Mouse (Mus musculus) left cerebral cortex, postnatal 10 days (tissue): ENCODE data around the gene Olfr767. TPM values are rescaled to one million over a fixed set of nuclear protein-coding genes. Genes with fewer than 3 reads are reported as not detected.
A peak's percentile ranks its signal among the peaks of the same experiment; 100 is the strongest.
"Not testable (repeated sequence)": the region's sequence is repeated elsewhere in the genome, so short reads cannot be mapped to it uniquely, and the experiment has no call there.

Experiments used
- DNase-seq, 2 experiments: peaks; one replicate each; pipeline ENCODE4 v3.0.0; 2021 to 2022; ENCODE audit warnings: low spot score in 2 of 2, mixed read lengths in 1 of 2; ENCODE audit errors: extremely low spot score in 1 of 2
- intact Hi-C: fragments of 180-260 bp; cut with DNase I; formaldehyde crosslinking; loops from one replicate; pipeline ENCODE4 v1.15.1; 2025
- total RNA-seq, 2 experiments: library from RNA; stranded (reverse); gene quantifications; 2 replicates each; pipeline ENCODE4 v1.2.3; 2021

Gene Olfr767
- total RNA-seq = not detected

DNA sequence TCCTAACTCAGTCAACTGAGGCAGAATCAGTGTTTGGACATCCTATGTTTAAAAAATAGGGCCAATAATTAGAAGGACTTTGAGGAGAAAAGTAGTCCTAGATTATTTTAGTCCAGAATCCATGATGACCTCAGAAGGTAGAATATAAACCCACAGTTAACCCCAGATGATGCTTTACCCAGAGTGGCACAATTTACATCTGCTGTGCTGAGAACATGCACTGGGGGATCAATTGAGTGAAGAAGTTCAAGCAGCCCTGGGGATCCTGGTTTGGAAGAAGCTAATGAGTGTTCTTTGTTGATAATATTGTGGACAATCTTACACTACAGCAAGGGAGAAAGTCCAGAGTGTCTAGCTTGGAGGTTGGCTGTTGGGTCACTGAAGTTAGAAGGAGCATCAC, at the start of gene Olfr767:
Gene Olfr767 (minus strand): TSS at position 101 of the 400 bp plus-strand sequence.
- intact Hi-C loops, DNase-seq: not testable (repeated sequence)

DNA sequence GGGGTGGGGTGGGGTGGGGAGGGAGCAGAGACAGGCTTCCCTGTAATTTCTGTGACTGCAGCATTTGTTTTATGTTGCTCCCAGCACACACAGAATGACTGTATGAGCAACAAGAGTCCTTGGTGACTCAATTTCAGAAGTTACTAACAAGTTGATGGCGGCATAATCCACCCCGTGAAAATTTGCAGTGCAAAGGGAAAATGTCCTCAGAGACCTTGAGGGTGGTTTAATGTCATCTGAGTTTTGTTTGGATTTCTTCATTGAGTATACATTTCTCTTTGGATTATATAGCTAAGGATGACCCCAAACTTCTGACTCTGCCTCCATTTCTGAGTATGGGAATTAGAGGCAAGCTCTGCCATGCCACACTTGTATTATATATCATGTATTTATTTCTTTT, 35.1 kb upstream of the Olfr767 start, which contains the start of gene Olfr769:
Gene Olfr769 (minus strand): TSS at position 101 of the 400 bp plus-strand sequence.
- intact Hi-C loops = no loop called here

DNA sequence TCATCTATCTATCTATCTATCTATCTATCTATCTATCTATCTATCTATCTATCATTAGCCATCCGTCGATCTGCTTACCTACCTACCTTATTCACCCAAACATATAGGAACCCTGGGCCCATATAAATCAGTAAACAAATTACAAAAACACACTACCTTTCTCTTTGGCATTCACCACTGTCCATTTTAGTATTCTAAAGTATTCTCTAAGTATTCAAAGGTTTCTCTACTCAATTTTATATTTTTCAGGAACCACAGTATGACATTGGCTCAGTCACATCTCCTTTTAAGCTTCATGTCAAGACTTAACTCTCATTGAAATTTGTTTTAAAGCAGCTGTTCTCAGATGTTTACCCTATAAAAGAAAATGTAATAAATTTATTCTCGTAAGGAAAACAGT, 32.4 kb upstream of the Olfr767 start:
- DNase-seq = no peak
- intact Hi-C loops = no loop called here

More for the DNA sequence above, 35.1 kb upstream of the Olfr767 start, which contains the start of gene Olfr769:
- no peak for DNase-seq

DNA sequence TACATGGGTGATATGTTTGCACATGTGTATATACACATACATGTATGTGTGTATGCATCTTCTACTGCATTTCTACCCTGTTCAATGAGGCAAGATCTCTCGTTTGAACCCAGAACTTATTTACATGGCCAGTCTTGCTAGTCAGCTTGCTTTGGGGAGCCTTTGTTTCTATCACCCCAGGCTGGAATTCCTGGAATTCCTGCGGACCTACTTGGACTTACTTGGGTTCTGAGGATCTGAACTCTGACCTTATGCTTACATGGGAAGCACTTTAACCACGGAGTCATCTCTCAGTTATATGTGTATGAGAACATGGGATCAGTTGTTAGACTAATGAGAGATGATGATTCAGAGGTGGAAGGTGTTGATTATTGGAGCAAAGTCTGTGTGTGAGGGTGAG, 18.5 kb upstream of the Olfr767 start:
- no peak for DNase-seq
- intact Hi-C loops = no loop called here

DNA sequence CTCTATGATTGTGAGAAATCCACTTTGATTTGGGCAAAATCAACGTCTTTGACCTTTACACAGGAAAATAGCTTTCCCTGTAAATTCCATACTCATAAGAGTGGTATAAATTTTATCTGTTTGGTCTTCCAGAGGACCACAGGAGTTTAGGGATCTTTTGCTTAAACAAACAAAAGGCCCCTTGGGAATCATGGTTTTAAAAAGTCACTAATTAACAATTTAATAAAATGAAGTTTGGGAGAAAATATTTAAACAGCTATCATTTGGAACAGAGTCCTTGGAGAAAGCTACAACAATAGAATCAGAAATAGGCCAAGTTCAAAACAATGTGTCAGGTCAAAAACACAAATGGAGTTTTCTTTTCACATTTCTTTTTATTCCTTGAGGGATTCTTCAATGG, 16.6 kb upstream of the Olfr767 start, which contains the start of gene Olfr768:
Gene Olfr768 (minus strand): TSS at position 101 of the 400 bp plus-strand sequence.
- intact Hi-C loops = no loop called here
- DNase-seq = no peak

DNA sequence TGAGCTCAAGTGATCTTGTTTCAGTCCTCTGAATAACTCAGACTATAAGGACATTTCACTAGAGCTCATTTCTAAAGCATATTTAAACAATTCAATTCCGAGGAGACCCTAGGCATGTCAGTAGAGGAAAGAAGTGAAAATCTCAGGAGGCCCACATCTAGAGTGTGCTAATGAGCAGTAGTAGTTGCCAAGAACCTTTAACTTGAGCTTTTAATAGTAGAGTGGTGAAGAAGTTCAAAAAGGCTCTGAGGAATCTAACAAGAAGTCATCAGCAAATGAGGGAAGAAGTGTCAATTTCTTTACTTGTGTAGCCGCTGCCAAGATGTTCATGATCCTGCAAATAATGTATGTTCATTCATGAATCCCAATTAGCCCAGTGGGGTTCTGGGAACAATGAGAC, 13.8 kb downstream of the Olfr767 start, which contains the start of gene Olfr766-ps1:
Gene Olfr766-ps1 (minus strand): TSS at position 101 of the 400 bp plus-strand sequence.
- no peak for DNase-seq
- intact Hi-C loops = no loop called here

DNA sequence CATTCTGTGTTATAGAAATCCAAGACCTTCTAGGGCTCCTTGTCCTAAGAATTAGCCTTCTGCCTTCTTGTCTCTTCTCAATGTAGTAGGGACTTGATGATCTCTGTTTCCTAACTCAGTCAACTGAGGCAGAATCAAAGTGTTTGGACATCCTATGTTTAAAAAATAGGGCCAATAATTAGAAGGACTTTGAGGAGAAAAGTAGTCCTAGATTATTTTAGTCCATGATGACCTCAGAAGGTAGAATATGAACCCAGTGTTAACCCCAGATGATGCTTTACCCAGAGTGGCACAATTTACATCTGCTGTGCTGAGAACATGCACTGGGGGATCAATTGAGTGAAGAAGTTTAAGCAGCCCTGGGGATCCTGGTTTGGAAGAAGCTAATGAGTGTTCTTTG, 32.8 kb downstream of the Olfr767 start, which contains the start of gene Olfr765:
Gene Olfr765 (minus strand): TSS at position 101 of the 400 bp plus-strand sequence.
- DNase-seq, intact Hi-C loops: not testable (repeated sequence)

DNA sequence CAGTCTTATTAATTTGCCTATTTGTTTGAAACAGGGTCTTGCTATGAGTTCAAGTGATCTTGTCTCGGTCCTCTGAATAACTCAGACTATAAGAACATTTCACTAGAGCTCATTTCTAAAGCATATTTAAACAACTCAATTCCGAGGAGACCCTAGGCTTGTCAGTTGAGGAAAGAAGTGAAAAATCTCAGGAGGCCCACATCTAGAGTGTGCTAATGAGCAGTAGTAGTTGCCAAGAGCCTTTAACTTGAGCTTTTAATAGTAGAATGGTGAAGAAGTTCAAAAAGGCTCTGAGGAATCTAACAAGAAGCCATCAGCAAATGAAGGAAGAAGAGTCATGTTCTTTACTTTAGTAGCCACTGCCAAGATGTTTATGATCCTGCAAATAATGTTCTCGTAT, 42.9 kb downstream of the Olfr767 start, which contains the start of gene Olfr764-ps1:
Gene Olfr764-ps1 (minus strand): TSS at position 101 of the 400 bp plus-strand sequence.
- intact Hi-C loops = no loop called here
- DNase-seq = no peak

DNA sequence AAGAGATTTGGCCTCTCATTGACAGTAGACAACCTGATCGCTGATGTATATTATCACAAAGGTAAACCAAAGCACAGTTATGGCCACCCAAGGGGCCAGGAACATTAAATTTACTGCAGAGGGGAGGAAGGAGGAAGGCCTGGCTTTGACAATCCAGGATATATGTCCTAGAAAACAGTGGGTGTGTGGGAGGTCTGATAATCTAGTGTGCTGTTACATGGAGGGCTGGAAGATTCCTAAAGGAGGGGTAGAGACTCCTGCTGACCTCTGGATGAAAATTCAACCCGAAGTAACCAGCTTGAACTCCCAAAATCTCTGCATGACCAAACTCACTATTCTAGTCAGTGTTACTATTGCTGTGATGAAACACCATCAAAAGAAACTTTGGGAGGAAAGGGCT, 54.4 kb downstream of the Olfr767 start:
- DNase-seq = no peak
- intact Hi-C loops = no loop called here

DNA sequence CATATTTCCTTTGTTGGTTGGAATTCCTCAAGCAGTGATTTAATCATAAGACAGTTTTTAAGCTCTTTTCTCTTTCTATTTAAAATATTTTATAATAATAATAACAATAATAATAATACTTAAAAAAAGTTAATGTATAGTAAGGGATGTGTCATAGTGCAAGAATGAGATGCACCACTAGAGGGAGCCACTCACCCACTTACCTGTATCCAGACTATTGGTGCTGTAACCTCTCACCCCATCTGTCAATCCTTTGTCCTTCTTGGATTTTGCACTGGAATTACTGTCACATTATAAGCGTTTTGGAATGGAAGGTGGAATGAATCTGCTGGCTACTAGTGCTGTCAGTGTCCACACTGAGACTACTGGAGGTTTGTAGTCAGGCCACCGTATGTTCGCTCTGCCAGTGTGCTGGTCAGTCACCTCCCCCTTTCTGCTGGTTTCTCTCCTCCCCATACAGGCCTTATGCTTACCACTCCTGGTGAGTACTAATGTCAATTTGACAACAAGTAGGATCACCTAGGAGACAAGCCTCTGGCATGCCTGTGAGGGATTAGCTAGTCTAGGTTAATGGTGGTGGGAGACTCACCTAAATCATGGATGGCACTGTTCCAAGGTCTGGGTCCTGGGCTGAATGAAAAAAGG, 56.6 kb downstream of the Olfr767 start:
- DNase-seq = peak; percentile 3 to 30
- intact Hi-C loops = loop anchor here (2.0 kb wide), 1 partner anchor 1067 kb away; no protein-coding TSS in a partner anchor

Other genes with a start within 250 kb of the Olfr767 start
- gene Gdf11, start 191.2 kb downstream of the Olfr767 start, total RNA-seq = 10 to 100 TPM; 13.2 to 16.2 TPM
- 10 to 100 TPM; 63.0 to 66.0 TPM for gene Cd63, start 181.9 kb downstream of the Olfr767 start, total RNA-seq
- gene Rdh5, start 160.0 kb downstream of the Olfr767 start, total RNA-seq = 1 to 10 TPM; 5.5 to 6.1 TPM
- 10 to 100 TPM; 84.3 to 85.3 TPM for gene Bloc1s1, start 158.9 kb downstream of the Olfr767 start, total RNA-seq
- 10 to 100 TPM; 14.2 to 14.9 TPM for gene Itga7, start 149.1 kb downstream of the Olfr767 start, total RNA-seq
- gene Mettl7b, start 121.9 kb downstream of the Olfr767 start, total RNA-seq = not detected
- not detected for gene Olfr9, start 93.5 kb downstream of the Olfr767 start, total RNA-seq
- not detected for gene Olfr763, start 72.1 kb downstream of the Olfr767 start, total RNA-seq
- gene Olfr764-ps1, start 43.0 kb downstream of the Olfr767 start, total RNA-seq = not detected
- not detected for gene Olfr765, start 32.9 kb downstream of the Olfr767 start, total RNA-seq
- gene Olfr766-ps1, start 13.9 kb downstream of the Olfr767 start, total RNA-seq = not detected
- not detected for gene Olfr768, start 16.5 kb upstream of the Olfr767 start, total RNA-seq
- not detected for gene Olfr769, start 35.0 kb upstream of the Olfr767 start, total RNA-seq
- not detected for gene Olfr770, start 56.1 kb upstream of the Olfr767 start, total RNA-seq
- gene Olfr771, start 81.8 kb upstream of the Olfr767 start, total RNA-seq = not detected
- gene Olfr772, start 95.0 kb upstream of the Olfr767 start, total RNA-seq = not detected
- gene Olfr773, start 104.5 kb upstream of the Olfr767 start, total RNA-seq = not detected
- not detected for gene Olfr774, start 153.3 kb upstream of the Olfr767 start, total RNA-seq
- not detected for gene Olfr775, start 165.5 kb upstream of the Olfr767 start, total RNA-seq
- gene Olfr776, start 176.2 kb upstream of the Olfr767 start, total RNA-seq = not detected
- not detected for gene Olfr777, start 188.6 kb upstream of the Olfr767 start, total RNA-seq
- not detected for gene Olfr780, start 235.2 kb upstream of the Olfr767 start, total RNA-seq
- not detected for gene Olfr781, start 245.9 kb upstream of the Olfr767 start, total RNA-seq